Mouse (Mus musculus): ENCODE results near the gene Orai3.

The Orai3 gene

DNA sequence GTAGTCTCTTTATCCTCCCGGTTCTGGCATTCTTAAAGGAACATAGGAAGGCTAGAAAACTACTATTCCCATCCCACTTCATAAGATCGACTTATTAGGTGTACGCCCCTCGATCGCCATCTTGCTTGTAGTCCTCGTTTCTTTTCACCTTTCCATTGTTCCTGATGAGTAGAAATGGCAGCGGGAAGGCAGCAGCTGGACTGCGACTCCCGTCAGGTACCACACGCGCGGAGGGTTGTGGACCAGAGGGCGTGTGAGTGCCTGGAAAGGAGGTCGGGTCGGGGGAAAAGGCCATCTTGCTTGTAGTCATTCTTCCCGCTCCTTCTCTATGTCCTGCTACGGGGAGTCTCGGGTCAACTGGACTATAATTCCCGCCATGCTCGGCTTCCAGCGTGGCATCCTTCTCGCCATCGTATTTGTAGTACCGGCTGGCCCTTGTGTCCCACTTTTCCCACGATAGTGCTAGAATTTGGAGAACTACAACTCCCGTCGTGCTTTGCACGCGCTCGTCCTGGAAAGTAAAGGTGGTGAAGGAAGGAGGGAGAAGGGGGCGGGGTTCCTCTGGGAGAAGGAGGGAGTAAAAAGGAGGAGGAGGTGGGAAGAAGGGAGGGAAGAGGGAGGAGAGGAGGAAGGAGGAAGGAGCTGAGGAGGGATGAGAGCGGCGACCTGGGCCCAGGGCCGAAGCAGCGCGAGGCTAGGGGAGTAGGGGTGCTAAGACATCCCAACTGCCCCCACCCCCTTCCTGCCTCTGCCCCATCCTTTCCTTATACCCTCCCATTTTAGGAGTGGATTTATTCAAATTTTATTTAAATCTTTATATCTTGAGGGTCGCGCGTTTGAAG is 23.7 kb upstream of the Orai3 start:
- peaks cover 27% of the 10 kb centered on the region for H3K36me3 ChIP-seq (ENCODE audit: insufficient read depth, low read length)
- H3K9me3 ChIP-seq (ENCODE audit: low read length): no peaks in the 10 kb centered on the region
- TF ChIP-seq CTCF (conservative IDR thresholded peaks at IDR 0.05; ENCODE audit: low read length) (no peak), NANOG (IDR thresholded peaks at IDR 0.05; ENCODE audit: borderline replicate concordance, low read length) (no peak), POU5F1 (IDR thresholded peaks at IDR 0.05; ENCODE audit: borderline replicate concordance, low read length) (no peak)
- peaks cover 70% of the 10 kb centered on the region for H3K4me1 ChIP-seq (replicated peaks; ENCODE audit: low read depth, low read length)
- H3K4me3 ChIP-seq (replicated peaks; ENCODE audit: low read length): peak overlapping the region; percentile 92
- no peaks in the 10 kb centered on the region for H3K27me3 ChIP-seq (ENCODE audit: insufficient read depth, low read length)

DNA sequence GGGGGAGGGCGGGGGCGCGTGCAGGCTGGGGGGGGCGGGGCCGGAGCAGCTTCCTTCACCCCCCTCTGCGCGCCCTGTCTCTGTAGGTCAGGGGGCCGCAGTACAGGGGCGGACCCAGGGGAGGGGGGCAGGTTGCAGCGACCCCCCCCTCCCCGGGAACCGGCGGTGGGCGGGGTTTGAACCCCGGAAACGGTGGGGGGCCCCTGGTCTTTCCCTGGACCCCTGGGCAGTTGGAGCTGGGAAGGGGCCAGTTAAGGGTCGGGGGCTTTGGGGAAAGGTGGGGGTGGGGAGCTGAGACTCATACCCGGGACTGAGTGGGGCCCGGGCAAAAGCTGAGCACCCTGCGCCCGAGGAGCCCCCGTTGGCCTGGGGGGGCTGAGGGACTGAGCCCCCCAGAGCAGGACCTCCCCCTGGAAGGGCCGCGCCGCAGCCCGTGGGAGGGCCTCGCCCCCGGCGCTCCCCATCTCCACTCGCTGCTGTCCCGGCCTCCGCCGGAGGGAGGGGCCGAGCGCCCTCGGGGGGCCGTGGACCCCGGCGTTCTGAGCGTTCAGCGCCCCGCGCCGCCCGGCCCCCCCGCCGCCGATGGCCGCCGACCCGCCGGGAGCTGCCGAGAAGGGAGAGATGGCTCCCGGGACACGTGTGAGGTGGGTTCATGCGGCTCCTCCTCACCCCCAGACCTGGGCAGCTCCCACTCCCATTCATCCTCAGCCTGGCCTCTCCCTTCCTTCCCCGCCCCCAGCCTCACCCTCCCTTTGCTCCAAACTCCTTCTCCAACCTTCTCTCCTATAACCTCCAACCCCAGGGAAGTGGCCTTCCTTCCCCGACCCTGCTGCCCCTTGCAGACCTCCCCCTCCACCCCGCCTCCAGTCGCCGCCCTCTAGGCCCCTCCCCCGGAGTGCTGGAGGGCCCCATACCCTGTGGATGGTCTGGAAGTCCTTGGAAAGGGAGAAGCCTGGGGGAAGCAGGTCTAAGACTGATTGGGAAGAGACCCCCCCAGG is 22.8 kb upstream of the Orai3 start:
- Histone ChIP-seq H3K27me3 (ENCODE audit: insufficient read depth, low read length) (no peaks in the 10 kb centered on the region), H3K9me3 (ENCODE audit: low read length) (no peaks in the 10 kb centered on the region), H3K36me3 (ENCODE audit: insufficient read depth, low read length) (peaks cover 36% of the 10 kb centered on the region), H3K4me1 (replicated peaks; ENCODE audit: low read depth, low read length) (peaks cover 70% of the 10 kb centered on the region), H3K4me3 (replicated peaks; ENCODE audit: low read length) (peak overlapping the region; percentile 92)
- TF ChIP-seq NANOG (IDR thresholded peaks at IDR 0.05; ENCODE audit: borderline replicate concordance, low read length): no peak
- no peak for TF ChIP-seq CTCF (conservative IDR thresholded peaks at IDR 0.05; ENCODE audit: low read length)
- TF ChIP-seq POU5F1 (IDR thresholded peaks at IDR 0.05; ENCODE audit: borderline replicate concordance, low read length): no peak

DNA sequence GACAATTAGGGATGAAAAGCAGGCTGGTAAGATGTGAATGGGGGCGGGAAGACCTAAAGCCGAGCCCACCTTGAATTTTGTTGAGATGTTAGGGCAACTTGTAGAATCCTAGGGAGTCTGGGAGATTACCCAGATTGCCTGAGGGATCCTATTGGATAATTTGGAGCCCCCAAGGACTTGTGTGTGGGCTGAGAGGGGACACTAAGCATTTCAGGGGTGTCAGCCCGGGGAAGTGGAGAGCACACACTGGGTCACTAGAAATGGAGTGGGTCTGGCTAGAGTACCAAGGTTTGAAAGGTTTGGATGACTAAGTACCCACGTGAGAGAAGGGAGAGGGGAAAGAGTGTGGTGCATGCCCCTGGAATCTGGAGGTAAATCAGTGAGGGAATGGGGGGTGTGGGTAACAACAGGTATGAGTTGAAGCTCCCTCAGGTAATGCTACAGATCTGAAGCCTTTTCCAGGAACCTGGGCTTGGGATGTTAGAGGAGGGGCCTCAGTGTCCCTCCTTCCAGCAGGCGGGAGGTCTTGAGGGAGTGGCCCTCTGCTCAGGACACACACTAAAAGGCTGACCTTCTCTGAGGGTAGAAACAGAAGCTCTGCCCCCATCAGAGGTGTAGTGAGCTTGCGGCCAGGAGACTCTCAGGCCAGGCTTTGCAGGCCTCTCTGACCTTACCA is 21.9 kb upstream of the Orai3 start:
- Histone ChIP-seq H3K36me3 (ENCODE audit: insufficient read depth, low read length) (peaks cover 46% of the 10 kb centered on the region), H3K27me3 (ENCODE audit: insufficient read depth, low read length) (no peaks in the 10 kb centered on the region), H3K4me3 (replicated peaks; ENCODE audit: low read length) (peak overlapping the region; percentile 92), H3K9me3 (ENCODE audit: low read length) (no peaks in the 10 kb centered on the region), H3K4me1 (replicated peaks; ENCODE audit: low read depth, low read length) (peaks cover 71% of the 10 kb centered on the region)
- TF ChIP-seq POU5F1 (IDR thresholded peaks at IDR 0.05; ENCODE audit: borderline replicate concordance, low read length): no peak
- no peak for TF ChIP-seq NANOG (IDR thresholded peaks at IDR 0.05; ENCODE audit: borderline replicate concordance, low read length)
- TF ChIP-seq CTCF (conservative IDR thresholded peaks at IDR 0.05; ENCODE audit: low read length): no peak

- no peaks in the 10 kb centered on the region for H3K9me3 ChIP-seq (ENCODE audit: low read length)
- no peak for TF ChIP-seq POU5F1 (IDR thresholded peaks at IDR 0.05; ENCODE audit: borderline replicate concordance, low read length)
- no peak for TF ChIP-seq CTCF (conservative IDR thresholded peaks at IDR 0.05; ENCODE audit: low read length)
- no peak for TF ChIP-seq NANOG (IDR thresholded peaks at IDR 0.05; ENCODE audit: borderline replicate concordance, low read length)
Measured at GRCm38 (mm10) chr7:127748235-127748560, 21.4 kb upstream of the Orai3 start.

DNA sequence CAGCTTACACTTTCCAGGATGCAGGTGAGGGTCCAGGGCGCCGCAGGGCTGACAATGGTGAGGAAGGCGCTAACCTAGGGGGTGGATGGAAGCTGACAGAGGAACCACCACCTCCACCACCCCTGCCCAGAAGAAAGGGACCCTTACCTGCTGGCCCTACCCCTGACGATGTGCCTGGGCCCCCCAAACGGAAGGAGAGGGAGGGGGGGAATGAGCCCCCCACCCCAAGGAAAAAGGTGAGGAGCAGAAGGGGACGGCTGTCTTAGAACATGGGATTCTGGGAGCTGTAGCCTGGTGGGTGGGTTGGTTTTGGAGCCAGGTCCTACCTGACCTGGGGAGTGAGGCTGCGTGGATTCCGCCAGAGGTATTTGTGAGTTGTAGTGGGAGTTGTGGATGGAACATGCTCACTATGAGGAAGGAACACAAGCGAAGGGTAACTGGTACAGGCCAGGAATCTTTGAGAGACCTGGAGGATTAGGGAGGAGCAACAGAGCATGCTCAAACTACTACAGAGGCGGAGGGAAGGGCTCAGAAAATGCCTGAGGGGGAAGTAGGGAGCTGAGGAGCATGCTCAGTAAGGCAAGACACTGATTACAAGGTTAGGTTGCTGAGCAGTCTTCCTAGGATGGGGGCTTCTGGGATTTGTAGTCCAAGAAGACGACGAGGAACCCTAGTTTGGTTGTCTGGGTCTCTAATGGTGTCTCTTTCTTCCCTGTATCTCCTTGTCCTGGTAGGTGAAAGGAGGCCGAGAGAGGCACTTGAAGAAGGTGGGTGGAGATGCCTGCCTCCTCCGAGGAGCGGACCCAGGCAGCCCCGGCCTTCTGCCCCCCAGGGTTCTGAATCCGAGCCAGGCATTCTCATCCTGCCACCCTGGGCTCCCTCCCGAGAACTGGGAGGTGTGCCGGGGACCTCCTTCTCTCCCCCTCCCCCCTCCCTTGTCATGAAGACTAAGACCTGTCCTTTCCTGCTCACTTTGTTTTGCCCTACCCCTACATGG is 19.2 kb upstream of the Orai3 start:
- Histone ChIP-seq H3K4me1 (replicated peaks; ENCODE audit: low read depth, low read length) (peaks cover 81% of the 10 kb centered on the region), H3K4me3 (replicated peaks; ENCODE audit: low read length) (peak overlapping the region; percentile 64), H3K36me3 (ENCODE audit: insufficient read depth, low read length) (peaks cover 73% of the 10 kb centered on the region), H3K9me3 (ENCODE audit: low read length) (no peaks in the 10 kb centered on the region), H3K27me3 (ENCODE audit: insufficient read depth, low read length) (no peaks in the 10 kb centered on the region)
- TF ChIP-seq POU5F1 (IDR thresholded peaks at IDR 0.05; ENCODE audit: borderline replicate concordance, low read length) (no peak), CTCF (conservative IDR thresholded peaks at IDR 0.05; ENCODE audit: low read length) (no peak), NANOG (IDR thresholded peaks at IDR 0.05; ENCODE audit: borderline replicate concordance, low read length) (no peak)

More at GRCm38 (mm10) chr7:127748235-127748560, 21.4 kb upstream of the Orai3 start:
- no peaks in the 10 kb centered on the region for H3K27me3 ChIP-seq (ENCODE audit: insufficient read depth, low read length)
- H3K4me1 ChIP-seq (replicated peaks; ENCODE audit: low read depth, low read length): peaks cover 74% of the 10 kb centered on the region
- peaks cover 51% of the 10 kb centered on the region for H3K36me3 ChIP-seq (ENCODE audit: insufficient read depth, low read length)
- H3K4me3 ChIP-seq (replicated peaks; ENCODE audit: low read length): peak overlapping the region; percentile 92

- no peak for TF ChIP-seq POU5F1 (IDR thresholded peaks at IDR 0.05; ENCODE audit: borderline replicate concordance, low read length)
- TF ChIP-seq NANOG (IDR thresholded peaks at IDR 0.05; ENCODE audit: borderline replicate concordance, low read length): no peak
- no peak for TF ChIP-seq CTCF (conservative IDR thresholded peaks at IDR 0.05; ENCODE audit: low read length)
- H3K4me3 ChIP-seq (replicated peaks; ENCODE audit: low read length): peak overlapping the region; percentile 62
- peaks cover 93% of the 10 kb centered on the region for H3K4me1 ChIP-seq (replicated peaks; ENCODE audit: low read depth, low read length)
- no peaks in the 10 kb centered on the region for H3K27me3 ChIP-seq (ENCODE audit: insufficient read depth, low read length)
- H3K9me3 ChIP-seq (ENCODE audit: low read length): no peaks in the 10 kb centered on the region
- H3K36me3 ChIP-seq (ENCODE audit: insufficient read depth, low read length): peaks cover 85% of the 10 kb centered on the region
Measured at GRCm38 (mm10) chr7:127751619-127752018, 18.0 kb upstream of the Orai3 start.

GRCm38 (mm10) chr7:127752069-127752468 is 17.5 kb upstream of the Orai3 start:
- Histone ChIP-seq H3K4me1 (replicated peaks; ENCODE audit: low read depth, low read length) (peaks cover 97% of the 10 kb centered on the region), H3K27me3 (ENCODE audit: insufficient read depth, low read length) (no peaks in the 10 kb centered on the region), H3K9me3 (ENCODE audit: low read length) (no peaks in the 10 kb centered on the region), H3K4me3 (replicated peaks; ENCODE audit: low read length) (peak overlapping the region; percentile 62), H3K36me3 (ENCODE audit: insufficient read depth, low read length) (peaks cover 89% of the 10 kb centered on the region)
- no peak for TF ChIP-seq POU5F1 (IDR thresholded peaks at IDR 0.05; ENCODE audit: borderline replicate concordance, low read length)
- TF ChIP-seq NANOG (IDR thresholded peaks at IDR 0.05; ENCODE audit: borderline replicate concordance, low read length): no peak
- TF ChIP-seq CTCF (conservative IDR thresholded peaks at IDR 0.05; ENCODE audit: low read length): no peak
